Mouse (Mus musculus): ENCODE results near the gene Sp6.

Gene Sp6

GRCm38 (mm10) chr11:97013121-97013670 is at the start of gene Sp6:
Gene Sp6, plus strand, starts transcription at chr11:97013394.
- ChIA-PET POLR2A (interaction anchor here in 2 of 4 experiments (0.7 to 1.4 kb wide), 2 partner anchors 8 to 11 kb away, joined by 3 to 7 read pairs; no protein-coding TSS in a partner anchor), CTCF (interaction anchor here in 3 of 4 experiments (0.7 to 1.3 kb wide), 3 partner anchors 17 to 600 kb away, joined by 3 to 7 read pairs (median 5); partner anchors contain the start of gene Scrn2 (in 1 of the 3))

GRCm38 (mm10) chr11:96963580-96963979 is 49.6 kb upstream of the Sp6 start:
- CTCF ChIA-PET = interaction anchor here (0.5 to 2.5 kb wide), 44 partner anchors 9 to 336 kb away, joined by 3 to 26 read pairs (median 5); partner anchors contain the start of genes Cdk5rap3 (in 3 of the 4), Lrrc46 (in 1 of the 4), Mrpl10 (in 1 of the 4) and Pnpo (in 1 of the 4)
- POLR2A ChIA-PET = interaction anchor here (0.5 to 6.4 kb wide), 45 partner anchors 8 to 816 kb away, joined by 3 to 111 read pairs (median 4); partner anchors contain the start of genes Cdk5rap3 (in 4 of the 4), Pnpo (in 2 of the 4), Kpnb1 (in 1 of the 4) and Lrrc46 (in 1 of the 4)

GRCm38 (mm10) chr11:96966172-96966571 is 47.0 kb upstream of the Sp6 start:
- POLR2A ChIA-PET = interaction anchor here in 2 of 4 experiments (2.5 to 4.4 kb wide), 2 partner anchors 9 to 13 kb away, joined by 8 to 37 read pairs; no protein-coding TSS in a partner anchor
- CTCF ChIA-PET = interaction anchor here in 1 of 4 experiments (0.6 kb wide), 1 partner anchor 55 kb away, joined by 7 read pairs; no protein-coding TSS in a partner anchor

- ChIA-PET CTCF (interaction anchor here in 2 of 4 experiments (0.8 to 1.0 kb wide), 2 partner anchors 10 to 16 kb away, joined by 3 to 12 read pairs; no protein-coding TSS in a partner anchor), POLR2A (interaction anchor here in 3 of 4 experiments (0.6 to 4.4 kb wide), 10 partner anchors 10 to 121 kb away, joined by 3 to 37 read pairs (median 4); no protein-coding TSS in a partner anchor)
Observed at GRCm38 (mm10) chr11:96966914-96967543, 46.2 kb upstream of the Sp6 start.

- CTCF ChIA-PET = interaction anchor here in 3 of 4 experiments (0.8 to 1.0 kb wide), 3 partner anchors 11 to 63 kb away, joined by 3 to 12 read pairs (median 3); no protein-coding TSS in a partner anchor
- POLR2A ChIA-PET = interaction anchor here (0.6 to 4.4 kb wide), 11 partner anchors 10 to 99 kb away, joined by 3 to 37 read pairs (median 4); partner anchors contain the start of gene Cdk5rap3 (in 1 of the 4)
Observed at GRCm38 (mm10) chr11:96967544-96968269, 45.5 kb upstream of the Sp6 start.

- ChIA-PET CTCF (interaction anchor here in 3 of 4 experiments (0.6 to 1.2 kb wide), 4 partner anchors 12 to 325 kb away, joined by 3 to 5 read pairs (median 4); partner anchors contain the start of gene Cdk5rap3 (in 1 of the 3)), POLR2A (interaction anchor here in 3 of 4 experiments (0.6 to 4.4 kb wide), 13 partner anchors 9 to 320 kb away, joined by 3 to 37 read pairs (median 4); partner anchors contain the start of genes Cdk5rap3 (in 1 of the 3) and Prr15l (in 1 of the 3))
Observed at GRCm38 (mm10) chr11:96968476-96968875, 44.7 kb upstream of the Sp6 start.

- POLR2A ChIA-PET = interaction anchor here in 3 of 4 experiments (0.5 to 9.8 kb wide), 14 partner anchors 7 to 961 kb away, joined by 3 to 102 read pairs (median 4); partner anchors contain the start of gene Cdk5rap3 (in 1 of the 3)
- CTCF ChIA-PET = interaction anchor here in 3 of 4 experiments (0.5 to 1.2 kb wide), 6 partner anchors 13 to 324 kb away, joined by 3 to 5 read pairs (median 5); partner anchors contain the start of gene Cdk5rap3 (in 1 of the 3)
Observed at GRCm38 (mm10) chr11:96969280-96969722, 43.9 kb upstream of the Sp6 start.

- POLR2A ChIA-PET = interaction anchor here in 3 of 4 experiments (0.5 to 9.8 kb wide), 15 partner anchors 7 to 962 kb away, joined by 3 to 102 read pairs (median 5); partner anchors contain the start of gene Cdk5rap3 (in 1 of the 3)
- CTCF ChIA-PET = interaction anchor here in 2 of 4 experiments (0.7 to 1.2 kb wide), 4 partner anchors 14 to 174 kb away, joined by 3 to 5 read pairs (median 5); partner anchors contain the start of gene Cdk5rap3 (in 1 of the 2)
Observed at GRCm38 (mm10) chr11:96969746-96970145, 43.4 kb upstream of the Sp6 start.

- ChIA-PET POLR2A (interaction anchor here in 3 of 4 experiments (0.6 to 9.8 kb wide), 15 partner anchors 8 to 122 kb away, joined by 3 to 102 read pairs (median 5); partner anchors contain the start of genes Cdk5rap3 (in 1 of the 3) and Pnpo (in 1 of the 3)), CTCF (interaction anchor here in 2 of 4 experiments (0.5 to 1.4 kb wide), 5 partner anchors 14 to 174 kb away, joined by 3 to 5 read pairs (median 4); no protein-coding TSS in a partner anchor)
Observed at GRCm38 (mm10) chr11:96970341-96970740, 42.9 kb upstream of the Sp6 start.

- ChIA-PET CTCF (interaction anchor here in 2 of 4 experiments (0.5 to 2.8 kb wide), 10 partner anchors 9 to 73 kb away, joined by 3 to 13 read pairs (median 4); no protein-coding TSS in a partner anchor), POLR2A (interaction anchor here in 3 of 4 experiments (0.6 to 9.8 kb wide), 15 partner anchors 9 to 869 kb away, joined by 3 to 111 read pairs (median 3); partner anchors contain the start of genes Lrrc46 (in 1 of the 3), Mrpl10 (in 1 of the 3) and Pnpo (in 1 of the 3))
Observed at GRCm38 (mm10) chr11:96972906-96973305, 40.3 kb upstream of the Sp6 start.

- POLR2A ChIA-PET = interaction anchor here in 3 of 4 experiments (0.6 to 9.8 kb wide), 14 partner anchors 8 to 869 kb away, joined by 3 to 111 read pairs (median 4); partner anchors contain the start of genes Lrrc46 (in 1 of the 3), Mrpl10 (in 1 of the 3) and Pnpo (in 1 of the 3)
Observed at GRCm38 (mm10) chr11:96973426-96973964, 39.7 kb upstream of the Sp6 start.

GRCm38 (mm10) chr11:96974813-96975212 is 38.4 kb upstream of the Sp6 start:
- CTCF ChIA-PET = interaction anchor here in 2 of 4 experiments (1.8 to 2.5 kb wide), 2 partner anchors 11 to 49 kb away, joined by 4 to 11 read pairs; no protein-coding TSS in a partner anchor

More at GRCm38 (mm10) chr11:96973426-96973964, 39.7 kb upstream of the Sp6 start:
- CTCF ChIA-PET = interaction anchor here in 2 of 4 experiments (0.7 to 2.8 kb wide), 9 partner anchors 8 to 72 kb away, joined by 3 to 13 read pairs (median 4); no protein-coding TSS in a partner anchor

GRCm38 (mm10) chr11:96975511-96976378 is 37.4 kb upstream of the Sp6 start:
- CTCF ChIA-PET = interaction anchor here (0.6 to 3.1 kb wide), 9 partner anchors 12 to 754 kb away, joined by 3 to 31 read pairs (median 5); no protein-coding TSS in a partner anchor
- POLR2A ChIA-PET = interaction anchor here (0.5 to 9.8 kb wide), 35 partner anchors 12 to 1220 kb away, joined by 3 to 111 read pairs (median 4); partner anchors contain the start of genes Pnpo (in 2 of the 4), Cdk5rap3 (in 1 of the 4), Kpnb1 (in 1 of the 4) and Lrrc46 (in 1 of the 4)

More at GRCm38 (mm10) chr11:96974813-96975212, 38.4 kb upstream of the Sp6 start:
- POLR2A ChIA-PET = interaction anchor here (0.5 to 9.8 kb wide), 10 partner anchors 12 to 1219 kb away, joined by 3 to 111 read pairs (median 4); partner anchors contain the start of gene Pnpo (in 1 of the 4)

GRCm38 (mm10) chr11:96976379-96976687 is 36.9 kb upstream of the Sp6 start:
- ChIA-PET CTCF (interaction anchor here (0.6 to 3.1 kb wide), 8 partner anchors 13 to 64 kb away, joined by 3 to 31 read pairs (median 8); partner anchors contain the start of gene Cdk5rap3 (in 1 of the 4)), POLR2A (interaction anchor here in 3 of 4 experiments (0.5 to 9.8 kb wide), 37 partner anchors 9 to 959 kb away, joined by 3 to 111 read pairs (median 5); partner anchors contain the start of genes Cdk5rap3 (in 1 of the 3), Kpnb1 (in 1 of the 3), Lrrc46 (in 1 of the 3) and Mrpl10 (in 1 of the 3))
